Mouse (Mus musculus) ES-E14 (cell line): ENCODE measurements around the gene Tnfrsf13b.

Experiments used
- CHD2 ChIP-seq: IDR thresholded peaks from 2 replicates; pipeline ENCODE4 v1.6.1; 2014; ENCODE audit warnings: mild to moderate bottlenecking, low read depth, low read length, inconsistent platforms
- HCFC1 ChIP-seq: IDR thresholded peaks from 2 replicates; pipeline ENCODE4 v1.6.1; 2012; ENCODE audit warnings: low read length, inconsistent platforms, borderline replicate concordance; ENCODE audit not compliant: insufficient read depth
- MAFK ChIP-seq: IDR thresholded peaks from 2 replicates; pipeline ENCODE4 v1.6.1; 2014; ENCODE audit warnings: mild to moderate bottlenecking, low read depth, low read length, inconsistent platforms; ENCODE audit not compliant: insufficient read depth
- ZC3H11A ChIP-seq: IDR thresholded peaks from 2 replicates; pipeline ENCODE4 v1.6.1; 2012; ENCODE audit warnings: low read depth, mild to moderate bottlenecking, inconsistent platforms, low read length, borderline replicate concordance
- ZNF384 ChIP-seq: IDR thresholded peaks from 2 replicates; pipeline ENCODE4 v1.6.1; 2012; ENCODE audit warnings: low read depth, low read length, inconsistent platforms

DNA sequence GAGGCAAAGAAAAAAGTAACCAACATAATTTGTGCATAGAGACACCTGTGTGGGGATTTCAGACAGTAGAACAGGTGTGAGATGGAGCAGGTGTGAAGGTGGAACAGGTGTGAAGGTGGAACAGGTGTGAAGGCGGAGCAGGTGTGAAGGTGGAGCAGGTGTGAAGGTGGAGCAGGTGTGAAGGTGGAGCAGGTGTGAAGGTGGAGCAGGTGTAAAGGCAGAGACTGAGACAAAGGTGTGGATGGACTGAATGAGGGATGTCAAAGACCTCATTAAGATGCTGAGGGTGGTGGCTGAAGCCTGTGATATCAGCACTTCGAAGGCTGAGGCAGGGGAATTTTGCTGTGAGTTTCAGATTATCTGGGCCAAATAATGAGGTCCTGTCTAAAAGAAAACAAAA lies 44.9 kb upstream of the Tnfrsf13b start:
- TF ChIP-seq CHD2 (no peak), MAFK (no peak), HCFC1 (no peak), ZC3H11A (no peak), ZNF384 (no peak)
